Mouse (Mus musculus) liver, embryonic 16.5 days (tissue): ENCODE data around the gene Gmcl1. TPM values are rescaled to one million over a fixed set of nuclear protein-coding genes. Genes with fewer than 3 reads are reported as not detected.

Source experiments
- ATAC-seq: fragments of 200-750 bp; cut with Nextera tagmentation; 2 replicates; pipeline ENCODE4 v1.8.0; 2017; ENCODE audit warnings: low read depth, mild to moderate bottlenecking, moderate number of reproducible peaks, moderate library complexity
- H3K27ac ChIP-seq: fragments of 300-500 bp; sonication (generic); 2 replicates; pipeline ENCODE4 v1.5.1; 2014; ENCODE audit warnings: mild to moderate bottlenecking, low read length
- H3K27me3 ChIP-seq: fragments of 300-500 bp; sonication (generic); 2 replicates; pipeline ENCODE4 v1.6.1; 2014; ENCODE audit warnings: low read depth, low read length, mixed read lengths; ENCODE audit not compliant: control insufficient read depth, insufficient read depth
- H3K36me3 ChIP-seq: fragments of 300-500 bp; sonication (generic); 2 replicates; pipeline ENCODE4 v1.6.1; 2014; ENCODE audit warnings: mild to moderate bottlenecking; ENCODE audit not compliant: control insufficient read depth, insufficient read depth
- H3K4me1 ChIP-seq: fragments of 300-500 bp; sonication (generic); 2 replicates; pipeline ENCODE4 v1.6.1; 2014; ENCODE audit warnings: low read depth, low read length, mixed read lengths; ENCODE audit not compliant: control insufficient read depth
- H3K4me2 ChIP-seq: fragments of 300-500 bp; sonication (generic); 2 replicates; pipeline ENCODE4 v1.6.1; 2014; ENCODE audit warnings: low read depth, low read length, mixed read lengths
- H3K4me3 ChIP-seq: fragments of 300-500 bp; sonication (generic); 2 replicates; pipeline ENCODE4 v1.5.1; 2014; ENCODE audit warnings: low read depth, mild to moderate bottlenecking, low read length
- H3K9ac ChIP-seq: fragments of 300-500 bp; sonication (generic); 2 replicates; pipeline ENCODE4 v1.6.1; 2014; ENCODE audit warnings: low read depth, low read length
- H3K9me3 ChIP-seq: fragments of 300-500 bp; sonication (generic); replicated peaks from 2 replicates; pipeline ENCODE4 v1.6.1; 2016; ENCODE audit warnings: low read length; ENCODE audit not compliant: control insufficient read depth
- WGBS: fragments of 180-500 bp; shearing (Covaris S2); extraction: QIAGEN DNeasy Blood & Tissue Kit; methylation state at CpG from one replicate; pipeline ENCODE4 v1.1.7; 2014; ENCODE audit not compliant: insufficient replicate concordance; 5-methylcytosine and 5-hydroxymethylcytosine counted together
- polyA plus RNA-seq: library from polyadenylated mRNA; unstranded; fragments of >200 nt; fragmentation: Nextera tagmentation; extraction: Ambion mirVana; gene quantifications from 2 replicates; pipeline ENCODE4 v1.2.1, GENCODE M21; 2015

The Gmcl1 gene
- polyA plus RNA-seq, 1 experiment from 2014 or later = 6.0 TPM

DNA sequence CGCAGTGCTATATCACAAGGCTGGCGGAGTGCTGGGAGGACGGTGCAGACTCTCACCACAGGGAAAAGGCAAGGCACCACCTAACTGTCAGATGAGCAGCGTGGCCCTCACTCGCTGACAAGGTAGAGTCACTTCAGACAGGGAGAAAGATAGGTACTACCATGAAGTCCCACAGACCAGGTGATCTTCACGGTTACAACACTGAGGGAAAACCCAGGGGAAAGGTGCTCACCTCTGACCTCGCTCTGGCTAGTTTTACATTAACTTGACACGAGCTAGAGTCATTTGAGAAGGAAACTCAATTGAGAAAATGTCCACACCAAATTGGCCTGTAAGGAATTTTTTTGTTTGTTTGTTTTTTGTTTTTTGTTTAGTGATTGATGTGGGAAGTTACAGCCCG is 30.6 kb downstream of the Gmcl1 start:
- 0 out of 2 replicates have a peak, but pooled peaks cover 2% of the 10 kb centered on the region for H3K36me3 ChIP-seq
- H3K9ac ChIP-seq = no peak overlapping the region
- H3K27ac ChIP-seq = peak overlapping the region; percentile 54; the same call in 1 of the 2 replicates
- H3K27me3 ChIP-seq = no peaks in the 10 kb centered on the region
- 69% methylated on average over 9 of the region's 9 CpGs for WGBS
- ATAC-seq = peak; percentile 75
- no peaks in the 10 kb centered on the region for H3K4me1 ChIP-seq
- no peak overlapping the region for H3K4me2 ChIP-seq
- H3K4me3 ChIP-seq = no peak overlapping the region
- H3K9me3 ChIP-seq = no peaks in the 10 kb centered on the region

DNA sequence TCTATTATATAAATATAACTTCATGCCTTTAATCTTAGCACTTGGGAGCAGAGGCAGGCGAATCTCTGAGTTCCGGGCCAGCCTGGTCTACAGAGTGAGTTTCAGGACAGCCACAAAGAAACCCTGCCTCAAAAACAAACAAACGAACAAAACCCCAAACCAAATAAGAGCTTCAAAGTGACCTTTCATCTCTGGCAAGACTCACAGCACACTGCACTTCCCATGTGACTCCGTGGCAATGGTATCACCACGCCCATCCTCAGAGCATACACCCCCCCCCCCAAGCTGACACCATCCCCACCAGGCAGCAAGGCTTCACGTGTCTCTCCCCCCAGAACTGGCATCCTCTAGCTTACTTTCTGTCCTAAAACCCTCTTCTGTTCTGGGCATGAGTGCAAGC is 35.3 kb downstream of the Gmcl1 start:
- H3K36me3 ChIP-seq = 0 out of 2 replicates have a peak, but pooled peaks cover 2% of the 10 kb centered on the region
- no peak overlapping the region for H3K27ac ChIP-seq
- no peaks in the 10 kb centered on the region for H3K9me3 ChIP-seq
- WGBS = 52% methylated on average over 6 of the region's 6 CpGs
- H3K4me2 ChIP-seq = no peak overlapping the region
- H3K4me1 ChIP-seq = no peaks in the 10 kb centered on the region
- peak; percentile 56 for ATAC-seq
- H3K4me3 ChIP-seq = no peak overlapping the region
- no peak overlapping the region for H3K9ac ChIP-seq
- H3K27me3 ChIP-seq = no peaks in the 10 kb centered on the region

DNA sequence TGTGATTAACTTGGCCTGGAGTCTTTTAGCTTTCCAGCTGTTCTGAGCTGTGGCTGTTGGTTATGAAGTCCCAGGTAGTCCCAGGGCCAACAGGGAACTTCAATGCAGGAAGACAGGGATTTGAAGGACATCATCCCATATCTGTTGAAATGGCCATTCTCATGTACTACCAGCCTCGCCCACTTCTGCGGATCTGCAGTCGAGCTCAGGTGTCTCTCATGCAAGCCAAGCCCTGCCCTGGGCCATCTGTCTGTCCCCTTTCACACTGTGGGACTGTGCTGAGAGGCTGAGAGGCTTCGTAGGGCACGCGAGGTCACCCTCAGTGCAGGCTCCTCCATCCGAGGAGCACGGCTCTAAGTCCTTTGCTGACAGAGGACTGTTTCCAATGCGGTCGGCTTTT is 37.0 kb downstream of the Gmcl1 start:
- no peaks in the 10 kb centered on the region for H3K27me3 ChIP-seq
- no peaks in the 10 kb centered on the region for H3K4me1 ChIP-seq
- no peaks in the 10 kb centered on the region for H3K9me3 ChIP-seq
- no peak overlapping the region for H3K4me3 ChIP-seq
- H3K9ac ChIP-seq = no peak overlapping the region
- H3K36me3 ChIP-seq = 0 out of 2 replicates have a peak, but pooled peaks cover 2% of the 10 kb centered on the region
- H3K27ac ChIP-seq = no peak overlapping the region
- 85% methylated on average over 10 of the region's 10 CpGs for WGBS
- H3K4me2 ChIP-seq = no peak overlapping the region
- no peak for ATAC-seq

DNA sequence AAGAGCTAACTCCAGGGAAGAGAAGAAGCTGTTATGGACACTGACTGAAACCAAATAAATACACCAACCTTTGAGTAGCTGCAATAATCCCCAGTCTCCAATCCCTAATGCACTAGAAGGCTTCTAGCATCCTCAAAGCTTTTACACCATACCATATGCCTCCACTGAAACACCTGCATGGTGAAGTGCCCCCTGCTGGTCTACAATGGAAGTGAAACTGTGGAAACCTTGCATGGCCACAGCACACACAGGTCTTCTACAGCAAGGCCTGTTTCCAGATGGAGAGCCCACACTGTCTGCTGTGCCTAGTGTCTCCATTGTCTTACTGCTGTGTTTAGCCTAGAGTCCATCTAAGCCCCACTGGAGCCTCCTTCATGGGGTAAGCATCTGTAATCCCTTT is 38.7 kb downstream of the Gmcl1 start:
- Histone ChIP-seq H3K4me3 (no peak overlapping the region), H3K9me3 (no peaks in the 10 kb centered on the region), H3K27me3 (no peaks in the 10 kb centered on the region), H3K4me2 (no peak overlapping the region), H3K4me1 (peaks cover 6% of the 10 kb centered on the region), H3K27ac (no peak overlapping the region), H3K9ac (no peak overlapping the region), H3K36me3 (no peaks in the 10 kb centered on the region)
- no peak for ATAC-seq

DNA sequence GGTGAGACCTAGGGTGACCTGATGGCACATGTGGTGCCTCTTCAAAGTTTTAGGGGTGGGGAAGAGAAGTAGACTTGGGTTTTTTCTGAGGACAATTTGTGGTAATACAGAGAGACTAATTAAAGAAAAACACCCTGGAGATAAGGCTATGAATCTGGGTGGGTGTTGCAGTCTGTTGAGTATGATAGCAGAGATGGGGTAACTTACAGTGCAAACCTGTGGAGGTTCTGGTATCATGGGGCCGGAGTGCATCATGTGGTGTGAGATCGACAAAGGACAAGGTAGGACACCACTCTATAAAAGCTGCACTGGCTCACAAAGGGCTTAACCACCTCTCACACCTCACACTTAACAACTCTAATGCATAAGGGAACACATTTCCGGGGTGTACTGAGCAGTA is 43.5 kb downstream of the Gmcl1 start:
- 48% methylated on average over 3 of the region's 3 CpGs for WGBS
- Histone ChIP-seq H3K4me1 (peaks cover 11% of the 10 kb centered on the region), H3K4me2 (no peak overlapping the region), H3K36me3 (no peaks in the 10 kb centered on the region), H3K4me3 (no peak overlapping the region), H3K27ac (no peak overlapping the region), H3K9me3 (no peaks in the 10 kb centered on the region), H3K27me3 (no peaks in the 10 kb centered on the region), H3K9ac (no peak overlapping the region)
- peak; percentile 62; the same call in 1 of the 2 replicates for ATAC-seq

DNA sequence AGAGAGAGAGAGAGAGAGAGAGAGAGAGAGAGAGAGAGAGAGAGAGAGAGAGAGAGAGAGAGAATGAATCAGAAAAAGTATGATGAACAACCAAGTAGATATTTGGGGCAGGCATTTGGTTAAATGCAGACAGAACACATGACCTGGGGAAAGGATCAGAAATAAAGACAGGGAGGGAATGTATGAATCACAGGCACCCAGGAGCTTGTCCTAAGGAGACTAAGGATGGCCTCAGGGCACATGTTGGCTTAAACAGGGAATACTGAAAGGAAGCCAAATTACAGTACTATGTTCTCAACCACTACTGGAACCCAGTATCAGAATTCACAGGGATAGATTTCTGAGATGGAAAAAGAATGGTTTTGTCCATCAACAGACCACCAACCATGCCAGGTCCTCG is 46.2 kb downstream of the Gmcl1 start:
- no peak overlapping the region for H3K27ac ChIP-seq
- no peaks in the 10 kb centered on the region for H3K27me3 ChIP-seq
- no peak overlapping the region for H3K9ac ChIP-seq
- no peak for ATAC-seq
- H3K4me1 ChIP-seq = peaks cover 17% of the 10 kb centered on the region
- H3K9me3 ChIP-seq = no peaks in the 10 kb centered on the region
- WGBS = 56% methylated on average over 1 of the region's 1 CpGs
- H3K4me3 ChIP-seq = no peak overlapping the region
- H3K4me2 ChIP-seq = no peak overlapping the region
- H3K36me3 ChIP-seq = peaks cover 2% of the 10 kb centered on the region; the same call in 1 of the 2 replicates

DNA sequence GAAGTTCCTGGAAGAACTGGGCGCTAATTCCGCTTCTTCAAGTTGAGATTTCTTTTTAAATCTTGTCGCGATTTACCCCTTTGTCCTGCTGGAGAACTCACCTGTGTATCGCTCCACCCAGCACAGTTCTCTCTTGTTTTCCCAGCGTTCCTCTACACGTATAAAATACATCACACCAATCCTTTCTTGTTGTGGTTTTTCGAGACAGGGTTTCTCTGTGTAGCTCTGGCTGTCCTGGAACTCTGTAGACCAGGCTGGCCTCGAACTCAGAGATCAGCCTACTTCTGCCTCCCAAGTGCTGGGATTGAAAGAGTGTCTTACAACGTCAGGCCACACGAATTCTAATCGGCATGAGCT is 48.5 kb downstream of the Gmcl1 start:
- peaks cover 12% of the 10 kb centered on the region for H3K4me1 ChIP-seq
- no peaks in the 10 kb centered on the region for H3K27me3 ChIP-seq
- H3K9ac ChIP-seq = peak overlapping the region; percentile 89
- 35% methylated on average over 12 of the region's 12 CpGs for WGBS
- peak overlapping the region; percentile 87 for H3K4me3 ChIP-seq
- no peak for ATAC-seq
- H3K27ac ChIP-seq = peak overlapping the region; percentile 91
- peak overlapping the region; percentile 74 for H3K4me2 ChIP-seq
- no peaks in the 10 kb centered on the region for H3K9me3 ChIP-seq
- peaks cover 21% of the 10 kb centered on the region for H3K36me3 ChIP-seq

DNA sequence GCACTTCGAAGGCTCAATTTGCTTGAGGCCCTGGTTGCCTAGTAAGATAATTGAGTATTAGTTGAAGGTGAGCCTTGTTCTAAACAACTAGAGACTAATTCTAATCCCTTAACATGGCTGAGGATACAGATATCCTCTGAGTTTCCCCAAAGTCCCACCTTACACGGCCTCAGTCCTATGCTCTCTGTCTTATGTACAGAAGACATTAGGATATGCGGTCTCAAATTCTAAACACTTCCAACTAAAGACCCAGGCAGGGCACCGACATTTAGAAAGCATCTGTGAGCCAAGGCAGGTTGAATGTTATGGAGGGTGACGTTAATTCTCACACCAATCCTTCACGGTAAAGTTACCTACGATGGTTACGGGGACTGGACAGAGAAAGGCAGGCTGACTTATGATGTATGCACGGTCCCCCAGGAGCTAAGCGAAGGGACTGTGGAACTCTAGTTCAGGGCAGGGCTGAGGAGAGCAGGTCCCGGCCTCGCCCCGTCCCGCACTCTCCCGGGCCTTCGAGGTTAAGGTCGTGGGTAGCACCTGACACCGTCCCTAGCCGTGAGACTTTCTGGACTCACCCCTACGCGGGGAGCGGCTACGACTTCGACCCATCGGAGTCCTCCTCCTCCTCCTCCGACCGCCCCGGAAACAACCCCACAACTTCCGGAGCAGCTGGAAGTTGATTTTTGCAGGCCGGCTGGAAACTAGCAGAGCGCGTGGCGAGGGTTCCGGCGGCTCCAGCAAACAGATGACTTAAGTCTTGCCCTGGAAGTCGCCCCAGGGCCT is 49.1 kb downstream of the Gmcl1 start, which contains the start of gene Snrnp27:
Gene Snrnp27 (minus strand): TSS at position 651 of the 783 bp plus-strand sequence.
- Histone ChIP-seq H3K4me3 (peak within 1 kb of the TSS; percentile 87), H3K4me1 (peaks cover 7% of the 10 kb centered on the region), H3K36me3 (peaks cover 26% of the 10 kb centered on the region), H3K27me3 (no peaks in the 10 kb centered on the region), H3K27ac (peak within 1 kb of the TSS; percentile 91), H3K4me2 (peak within 1 kb of the TSS; percentile 74), H3K9ac (peak within 1 kb of the TSS; percentile 89), H3K9me3 (no peaks in the 10 kb centered on the region)
- 2% methylated on average over 36 of the region's 36 CpGs for WGBS
- peak; percentile 99 for ATAC-seq

DNA sequence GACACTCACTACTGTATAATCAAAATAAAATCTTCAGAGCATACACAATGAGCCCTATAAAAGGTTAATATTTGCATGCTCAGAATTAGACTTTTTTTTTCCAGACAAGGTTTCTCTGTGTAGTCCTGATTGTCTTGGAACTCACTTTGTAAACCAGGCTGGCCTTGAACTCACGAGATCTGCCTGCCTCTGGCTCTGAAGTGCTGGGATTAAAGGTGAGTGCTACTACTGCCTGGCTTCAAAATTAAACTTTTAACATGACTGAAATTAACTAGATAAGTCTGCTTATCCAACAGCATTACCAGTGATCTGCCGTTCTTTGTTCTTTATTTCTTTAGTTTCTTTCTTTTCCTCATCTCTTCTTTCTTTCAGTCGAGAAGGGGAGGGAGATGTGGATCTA is 51.9 kb downstream of the Gmcl1 start:
- 77% methylated on average over 3 of the region's 3 CpGs for WGBS

More for the DNA sequence above, 51.9 kb downstream of the Gmcl1 start:
- H3K27me3 ChIP-seq = no peaks in the 10 kb centered on the region
- H3K9me3 ChIP-seq = no peaks in the 10 kb centered on the region
- H3K4me1 ChIP-seq = peaks cover 5% of the 10 kb centered on the region
- no peak overlapping the region for H3K27ac ChIP-seq
- no peak for ATAC-seq
- H3K4me2 ChIP-seq = no peak overlapping the region
- H3K9ac ChIP-seq = no peak overlapping the region
- H3K4me3 ChIP-seq = no peak overlapping the region
- H3K36me3 ChIP-seq = peaks cover 31% of the 10 kb centered on the region
